Mouse (Mus musculus): ENCODE data around the gene Galnt16.

The Galnt16 gene

DNA sequence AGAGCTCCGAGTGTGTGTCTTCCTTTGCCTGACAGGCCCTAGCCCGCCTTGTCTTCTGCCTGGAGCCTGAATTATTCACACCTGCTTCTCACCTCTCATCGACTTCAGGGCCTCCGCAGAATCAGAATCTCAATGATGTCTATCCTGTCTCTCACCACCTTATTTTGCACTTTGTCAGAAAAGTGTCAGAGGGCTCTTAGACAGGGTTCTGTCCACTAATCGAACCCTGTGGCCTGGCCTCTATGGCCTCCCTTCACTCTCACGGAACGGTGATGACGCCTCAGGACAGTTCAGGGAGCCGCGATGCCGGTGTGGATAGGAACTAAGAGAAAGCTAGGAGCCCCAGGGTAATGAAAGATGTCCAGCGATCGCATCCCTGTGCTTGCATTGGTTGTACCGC, at the start of gene Galnt16:
Gene Galnt16 (plus strand): TSS at position 301 of the 400 bp plus-strand sequence.
- no peak for DNase-seq (ENCODE audit: low spot score in 2 of 2)

DNA sequence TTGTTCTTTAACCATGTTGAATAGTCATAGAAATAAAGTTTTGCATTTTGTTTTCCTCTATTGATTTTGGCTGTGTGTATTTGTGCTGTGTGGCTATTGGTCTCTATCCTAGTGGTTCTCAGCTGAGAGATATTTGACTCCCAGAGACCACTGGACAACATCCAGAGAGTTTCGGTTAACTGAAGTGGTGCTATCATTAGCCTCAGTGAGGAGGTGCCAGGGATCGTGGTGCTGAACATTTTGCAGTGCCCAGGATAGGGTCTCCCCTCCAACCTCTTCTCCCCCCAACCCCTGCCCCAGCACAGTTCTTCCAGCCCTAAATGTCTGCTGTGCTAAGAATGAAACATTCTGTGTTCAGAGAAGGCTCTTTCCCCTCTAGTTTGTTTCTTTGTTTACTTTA, 47.9 kb upstream of the Galnt16 start:
- no peak for DNase-seq (ENCODE audit: low spot score in 2 of 2)

DNA sequence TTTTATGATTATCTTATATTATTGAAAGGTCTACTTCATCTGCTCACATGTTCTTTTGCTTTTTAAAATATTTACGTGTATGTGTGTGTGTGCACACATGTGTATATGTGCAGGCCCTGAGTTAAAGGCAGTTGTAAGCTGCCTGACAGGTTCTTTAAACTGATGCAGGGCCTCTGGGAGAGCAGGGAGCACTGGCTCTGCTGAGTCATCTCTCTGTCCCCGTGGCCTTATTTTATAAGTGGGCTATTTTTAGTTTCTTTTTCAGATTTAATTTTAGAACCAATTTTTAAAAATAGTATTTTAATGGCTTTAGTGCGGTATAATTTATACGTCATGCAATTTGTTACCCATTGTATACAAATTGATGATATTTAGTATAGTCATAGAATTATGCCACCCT, 46.2 kb upstream of the Galnt16 start:
- no peak for DNase-seq (ENCODE audit: low spot score in 2 of 2)

DNA sequence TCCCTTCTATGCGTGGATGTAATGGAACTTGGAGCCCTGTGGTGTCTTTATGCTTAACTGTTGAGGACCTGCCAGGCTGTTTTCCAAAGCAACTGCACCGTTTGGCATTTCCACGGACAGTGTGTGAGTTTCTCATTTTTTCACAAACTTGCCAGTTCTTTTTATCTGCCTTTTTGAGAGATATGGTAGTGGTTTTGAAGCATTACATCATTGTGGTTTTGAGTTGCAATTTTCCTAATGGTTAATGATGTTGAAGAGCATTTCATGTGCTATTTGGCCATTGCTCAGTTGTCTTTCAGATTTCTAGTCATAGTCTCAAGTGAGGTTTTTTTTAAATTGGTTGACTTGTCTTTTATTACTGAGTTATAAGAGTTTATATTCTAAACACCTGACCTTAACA, 44.3 kb upstream of the Galnt16 start:
- DNase-seq (ENCODE audit: low spot score in 2 of 2) = no peak

DNA sequence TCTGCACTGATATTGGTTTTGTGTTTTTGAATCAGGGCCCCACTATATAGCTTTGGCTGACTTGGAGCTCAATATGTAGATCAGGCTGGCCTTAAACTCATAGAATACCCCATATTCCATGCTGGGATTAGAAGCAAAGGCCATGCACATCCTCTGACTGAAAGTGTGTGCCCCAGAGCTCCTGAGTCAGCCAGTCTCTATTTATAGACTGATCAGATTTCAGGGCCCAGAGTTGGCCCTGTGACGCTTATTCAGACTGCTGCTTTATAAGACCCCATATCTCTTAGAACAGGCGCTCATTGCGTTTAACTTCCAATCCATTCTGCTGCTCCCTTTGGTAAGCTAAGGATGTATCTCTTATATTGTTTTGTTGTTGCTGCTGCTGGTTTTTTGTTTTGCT, 38.1 kb upstream of the Galnt16 start:
- DNase-seq (ENCODE audit: low spot score in 2 of 2) = no peak

DNA sequence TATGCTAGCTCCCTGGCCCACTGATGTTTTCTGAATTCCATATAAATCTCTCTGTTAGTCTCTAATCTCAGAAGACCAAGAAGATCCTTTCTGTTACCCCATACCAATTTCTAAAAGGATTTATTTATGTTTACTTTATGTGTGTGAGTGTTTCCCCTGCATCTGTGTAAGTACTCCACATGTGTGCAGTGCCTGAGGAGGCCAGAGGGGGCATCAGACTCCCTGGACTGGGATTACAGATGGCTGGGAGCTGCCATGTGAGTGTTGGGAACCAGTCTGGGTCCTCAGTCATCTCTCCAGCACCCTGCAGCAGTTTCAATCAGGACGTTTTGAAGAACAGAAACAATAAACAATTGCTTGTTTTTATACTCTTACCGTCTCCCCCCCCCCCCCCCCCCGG, 34.7 kb upstream of the Galnt16 start:
- no peak for DNase-seq (ENCODE audit: low spot score in 2 of 2)

DNA sequence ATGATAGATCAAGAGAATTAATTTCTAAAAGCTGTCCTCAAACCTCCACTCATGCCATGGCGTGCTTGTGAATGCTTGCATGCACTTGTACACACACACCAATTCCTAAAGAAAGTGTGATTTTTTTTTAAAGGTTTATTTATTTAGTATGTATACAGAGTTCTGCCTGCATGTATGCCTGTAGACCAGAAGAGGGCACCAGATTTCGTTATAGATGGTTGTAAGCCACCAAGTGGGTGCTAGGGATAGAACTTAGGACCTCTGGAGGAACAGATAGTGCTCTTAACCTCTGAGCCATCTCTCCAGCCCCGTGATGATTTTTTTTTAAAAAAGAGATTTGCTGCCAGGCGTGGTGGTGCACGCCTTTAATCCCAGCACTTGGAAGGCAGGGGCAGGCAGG, 24.8 kb upstream of the Galnt16 start:
- no peak for DNase-seq (ENCODE audit: low spot score in 2 of 2)

DNA sequence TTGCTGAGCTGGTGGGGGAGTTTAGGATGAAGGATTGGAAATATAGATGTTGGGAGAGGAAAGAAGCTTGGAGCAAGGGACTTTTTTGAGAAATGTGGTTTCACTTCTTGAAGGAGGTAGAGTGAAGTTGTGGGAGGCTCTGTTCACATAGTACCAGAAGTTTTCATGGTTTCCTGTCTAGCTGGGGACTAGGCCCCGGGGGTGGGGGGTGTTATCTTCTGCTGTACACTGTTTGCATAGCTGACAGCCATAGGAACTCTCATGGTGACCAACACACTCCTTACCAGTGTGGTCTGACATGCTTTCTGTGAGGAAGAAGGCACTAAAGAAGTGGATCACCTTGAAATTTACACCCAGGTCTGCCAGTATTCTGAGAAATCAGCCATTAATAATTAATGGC, 22.4 kb upstream of the Galnt16 start:
- DNase-seq (ENCODE audit: low spot score in 2 of 2) = no peak

DNA sequence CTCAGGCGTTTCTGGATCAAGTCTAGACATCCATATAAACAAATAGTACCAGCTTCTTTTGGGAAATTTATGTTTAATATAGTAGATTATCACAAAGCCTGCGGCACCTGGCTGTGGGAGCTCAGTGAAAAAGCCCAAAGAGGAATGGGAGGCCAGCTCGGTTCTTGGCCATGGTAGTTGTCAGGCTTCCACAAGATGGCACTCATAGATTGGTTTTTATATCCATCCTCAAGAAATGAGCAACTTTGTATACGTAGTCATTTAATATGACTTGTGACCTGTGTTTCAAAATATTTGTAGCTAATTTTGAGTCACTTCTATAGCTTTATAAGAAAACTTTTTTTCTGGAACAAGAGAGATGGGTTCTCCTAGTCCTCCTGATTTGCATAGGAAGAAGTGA, 19.7 kb upstream of the Galnt16 start:
- no peak for DNase-seq (ENCODE audit: low spot score in 2 of 2)

DNA sequence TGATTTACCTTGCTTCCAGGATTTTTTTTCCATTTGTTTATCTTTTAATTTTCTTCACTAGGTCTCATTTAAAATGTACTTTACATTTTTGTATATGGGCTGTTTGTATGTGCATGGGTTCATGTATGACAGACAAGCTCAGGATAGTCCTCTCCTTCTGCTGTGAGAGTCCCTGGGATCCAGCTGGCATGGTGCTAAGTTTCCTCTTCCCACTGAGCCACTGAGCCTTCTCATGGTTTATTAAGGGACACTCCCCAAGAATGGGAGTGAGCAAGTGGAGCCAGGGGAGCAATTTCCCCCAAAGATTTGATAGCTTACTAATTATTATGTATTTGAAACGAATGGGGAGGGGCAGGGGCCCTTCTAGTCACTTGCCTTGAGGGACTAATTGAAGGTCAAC, 17.6 kb upstream of the Galnt16 start:
- DNase-seq (ENCODE audit: low spot score in 2 of 2) = no peak

DNA sequence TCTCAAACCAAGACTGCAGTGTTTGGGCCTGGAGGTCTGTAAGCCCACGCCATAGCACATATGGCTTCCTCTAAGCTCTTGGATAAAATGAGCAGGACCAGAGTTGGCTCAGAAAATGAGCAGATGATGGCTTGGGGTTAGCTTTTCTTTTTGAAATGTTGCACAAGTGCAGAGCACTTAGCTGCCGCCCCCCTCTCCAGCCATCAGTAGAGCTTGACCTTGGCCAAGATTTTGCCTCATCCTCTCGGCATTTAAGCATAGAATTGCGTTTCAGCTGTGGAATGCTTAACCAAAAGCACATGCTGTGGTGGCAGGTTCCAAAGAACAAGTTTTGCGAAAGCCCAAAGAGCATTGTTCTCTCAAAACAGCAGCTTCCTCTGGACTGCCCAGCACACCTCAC, 13.4 kb upstream of the Galnt16 start:
- no peak for DNase-seq (ENCODE audit: low spot score in 2 of 2)

DNA sequence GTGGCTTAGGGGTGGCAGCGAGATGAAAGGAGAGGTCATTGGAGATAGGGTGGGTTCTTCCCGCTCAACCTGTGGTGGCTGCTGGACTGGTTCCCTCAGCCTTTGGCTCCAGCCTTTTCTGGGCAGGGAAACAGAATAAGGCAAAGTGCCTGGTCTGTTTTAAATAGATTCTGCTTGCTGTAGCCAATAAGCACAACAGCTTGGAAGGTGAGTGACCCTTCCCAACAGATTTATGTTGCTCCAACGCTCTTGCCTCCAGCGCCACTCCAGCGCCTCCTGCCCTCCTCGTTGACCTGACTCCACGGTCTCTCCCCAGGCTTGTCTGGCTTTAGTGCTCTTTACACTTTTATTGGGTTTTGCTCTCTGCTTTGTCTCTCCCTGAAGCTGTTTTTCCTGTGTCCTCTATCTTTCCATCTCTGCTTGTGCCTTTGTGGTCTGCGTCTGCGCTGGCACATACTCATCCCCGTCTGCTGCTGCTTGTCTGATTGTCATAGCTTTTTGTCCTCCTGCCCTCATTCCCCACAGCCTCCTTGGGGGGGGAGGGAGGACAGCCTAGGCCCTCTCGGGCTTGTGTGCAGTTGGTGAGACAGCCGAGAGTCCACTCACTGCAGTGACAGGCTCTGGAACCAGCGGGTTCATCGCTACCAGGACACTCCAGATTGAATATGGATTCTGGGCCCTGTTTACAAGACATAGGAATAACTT, 10.9 kb upstream of the Galnt16 start:
- DNase-seq (ENCODE audit: low spot score in 2 of 2) = no peak

DNA sequence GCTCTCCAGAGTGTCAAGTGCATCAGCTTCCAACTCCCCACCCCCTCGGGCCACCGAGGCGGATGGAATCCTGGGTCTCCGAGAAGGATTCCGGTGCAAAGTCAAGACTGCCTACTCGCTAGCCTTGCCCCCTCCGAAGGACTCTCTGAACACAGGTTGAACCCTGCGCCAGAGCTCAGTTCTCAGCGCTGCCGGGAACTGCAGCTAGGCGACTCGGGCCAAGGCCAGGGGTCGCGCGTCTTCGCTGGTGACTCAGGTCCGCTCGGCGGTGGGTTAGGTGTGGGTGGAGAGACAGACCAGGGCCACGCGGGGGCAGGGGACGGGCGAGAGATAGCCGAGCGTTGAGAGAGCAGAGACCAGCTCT, 298 bp downstream of the Galnt16 start:
- peak in 1 of 2 experiments; percentile 49 for DNase-seq (ENCODE audit: low spot score in 2 of 2)

DNA sequence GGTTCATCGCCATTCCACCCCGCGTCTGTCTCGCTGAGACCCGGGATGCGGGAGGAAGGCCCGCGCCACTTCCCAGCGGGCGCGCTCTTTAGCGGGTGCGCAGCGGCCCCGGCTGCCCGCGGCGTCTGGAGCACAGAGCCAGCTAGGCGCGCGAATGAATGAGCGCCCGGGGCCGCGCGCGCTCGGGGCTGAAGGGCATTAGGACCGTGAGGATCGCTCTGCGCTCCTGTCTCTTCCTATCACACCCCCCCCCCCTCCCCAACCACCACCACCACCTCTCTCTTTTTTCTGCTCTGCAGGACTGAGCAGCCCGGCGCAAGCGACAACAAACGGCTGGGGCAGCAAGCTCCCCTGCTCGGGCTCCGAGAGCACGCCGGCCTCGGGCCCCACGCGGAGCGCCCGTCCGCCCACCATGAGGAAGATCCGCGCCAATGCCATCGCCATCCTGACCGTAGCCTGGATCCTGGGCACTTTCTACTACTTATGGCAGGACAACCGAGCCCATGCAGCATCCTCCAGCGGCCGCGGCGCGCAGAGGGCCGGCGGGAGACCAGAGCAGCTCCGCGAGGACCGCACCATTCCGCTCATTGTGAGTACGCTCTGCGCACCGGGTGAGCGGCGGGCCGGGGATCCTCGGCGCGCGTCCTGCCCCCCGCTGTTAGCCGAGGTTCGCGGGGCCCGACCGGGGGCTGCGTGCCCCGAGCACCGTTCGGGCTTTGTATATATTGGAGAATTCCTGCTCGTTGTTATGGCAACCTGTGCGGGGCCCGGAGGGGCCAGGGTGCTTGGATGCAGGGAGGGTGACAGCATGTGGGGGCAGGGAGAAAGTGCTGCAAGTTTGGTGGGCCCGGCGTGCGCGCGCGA, 912 bp downstream of the Galnt16 start:
- peak; percentile 79 to 81 for DNase-seq (ENCODE audit: low spot score in 2 of 2)

DNA sequence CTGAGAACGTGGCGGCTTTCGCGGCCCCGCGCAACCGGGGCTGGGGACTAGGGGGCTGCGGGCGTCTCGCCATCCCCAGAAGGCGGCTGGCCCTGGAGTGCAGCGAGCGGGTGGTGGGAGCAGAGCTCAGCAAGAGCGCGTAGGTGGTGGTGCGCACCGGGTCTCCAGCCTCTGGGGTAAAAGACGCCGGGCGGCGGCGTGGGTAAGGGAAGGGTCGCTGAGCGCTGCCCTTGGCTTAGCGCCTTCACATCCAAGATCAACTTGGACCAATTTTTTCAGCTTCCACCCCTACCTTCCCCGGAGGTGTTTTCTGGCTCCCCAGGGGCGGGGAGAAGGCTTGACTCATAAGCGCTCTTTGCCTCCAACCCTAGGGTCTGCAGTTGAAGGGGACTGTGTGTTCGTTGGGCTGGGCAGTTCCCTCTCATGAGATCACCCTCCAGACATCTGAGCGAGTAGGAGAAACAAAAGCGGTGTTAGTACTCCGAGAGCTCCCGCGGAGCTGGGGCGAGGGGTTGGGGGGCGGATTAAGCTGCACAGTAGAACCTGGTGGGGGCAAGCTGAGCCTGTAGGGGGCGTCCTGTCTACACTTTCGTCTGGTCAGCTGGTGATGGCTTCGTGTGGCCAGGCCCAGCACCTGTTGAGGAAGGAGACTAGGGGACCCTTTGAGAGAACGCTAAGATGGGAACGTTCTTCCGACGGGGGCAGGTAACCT, 1.7 kb downstream of the Galnt16 start:
- peak; percentile 74 to 81 for DNase-seq (ENCODE audit: low spot score in 2 of 2)

DNA sequence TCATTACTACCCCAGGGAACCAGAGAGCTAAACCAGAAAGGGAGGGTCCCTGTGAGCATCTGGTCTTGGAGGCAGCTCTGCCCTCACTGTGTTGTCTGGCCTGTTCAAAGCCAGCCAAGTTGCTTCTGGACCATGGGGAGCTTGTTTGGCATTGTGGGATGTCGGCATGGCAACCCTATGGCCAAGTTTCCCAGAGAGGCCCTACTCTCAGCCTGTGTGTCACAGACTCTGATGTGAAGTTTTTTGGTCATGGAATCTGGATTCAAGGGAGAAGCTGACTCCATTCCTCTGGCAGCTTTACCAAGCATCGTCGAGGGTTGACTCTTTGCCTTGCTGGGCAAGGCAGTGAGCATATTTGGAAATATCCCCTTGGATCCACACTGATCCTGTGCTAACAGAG, 3.9 kb downstream of the Galnt16 start:
- DNase-seq (ENCODE audit: low spot score in 2 of 2) = peak; percentile 60

DNA sequence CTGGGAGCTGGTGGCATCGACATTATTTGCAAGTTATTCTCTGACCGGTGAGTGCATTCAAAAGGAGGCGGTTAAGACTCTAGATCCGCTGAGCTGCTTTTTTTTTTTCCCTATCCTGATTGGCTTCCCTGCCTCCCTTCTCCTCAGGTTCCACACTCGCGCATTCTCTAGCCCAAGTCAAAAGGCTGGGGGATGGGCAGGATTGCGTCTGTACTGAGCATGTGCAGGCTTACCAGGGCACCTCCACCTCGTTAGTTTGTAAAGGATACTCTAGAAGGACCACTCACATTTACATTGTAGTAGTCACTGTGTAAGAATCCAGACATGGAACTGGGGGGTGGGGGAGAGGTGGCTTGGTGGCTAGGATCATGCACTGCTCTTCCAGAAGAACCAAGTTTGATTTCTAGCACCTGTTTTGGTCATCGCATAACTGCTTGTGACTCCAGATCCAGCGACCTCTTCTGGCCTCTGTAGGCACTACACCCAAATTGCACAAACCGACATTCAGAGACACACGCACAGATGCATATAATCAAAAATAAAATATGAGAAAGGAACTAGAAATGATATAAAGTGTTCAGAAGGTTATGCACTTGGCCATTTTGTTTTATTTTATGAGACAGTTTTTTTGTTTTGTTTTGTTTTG, 6.3 kb downstream of the Galnt16 start:
- DNase-seq (ENCODE audit: low spot score in 2 of 2) = no peak

DNA sequence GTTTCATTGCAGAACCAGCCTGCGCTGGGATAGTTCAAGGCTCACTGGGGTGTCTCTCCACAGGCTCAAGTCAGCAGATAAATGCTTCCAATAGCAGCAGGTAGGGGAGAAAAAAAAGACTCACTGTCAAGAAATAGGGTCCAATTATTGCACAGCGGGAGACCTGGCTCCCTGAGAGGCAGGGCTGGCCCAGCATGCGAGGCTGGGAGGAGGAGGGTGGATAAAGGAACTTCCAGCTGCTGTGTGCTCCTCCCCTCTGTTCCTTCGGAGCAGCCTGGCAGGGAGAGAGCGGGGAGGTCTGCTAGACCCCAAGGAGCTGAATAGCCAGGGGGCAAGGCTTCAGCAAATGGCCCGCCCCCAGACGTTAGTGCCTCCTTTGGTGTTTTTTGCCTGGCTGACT, 7.4 kb downstream of the Galnt16 start:
- peak; percentile 39 to 50 for DNase-seq (ENCODE audit: low spot score in 2 of 2)

DNA sequence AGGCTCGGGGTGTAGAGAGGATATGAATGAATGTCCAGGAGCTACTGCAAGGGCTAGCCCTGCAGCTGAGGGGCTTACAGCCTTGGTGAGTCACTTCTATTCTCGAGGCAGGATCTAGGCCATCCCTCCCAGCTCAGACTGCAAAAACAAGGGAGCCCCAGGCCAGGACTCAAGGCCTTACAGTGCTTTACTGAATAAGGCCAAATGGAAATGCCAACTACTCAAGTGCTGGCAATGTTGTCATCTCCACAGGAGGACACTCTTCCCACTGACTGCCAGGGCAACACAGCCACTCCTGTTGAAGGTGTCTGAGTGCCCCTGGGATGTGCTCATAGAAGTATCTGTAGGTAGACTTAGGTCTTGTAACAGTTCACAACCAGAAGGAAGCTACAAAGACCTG, 8.4 kb downstream of the Galnt16 start:
- no peak for DNase-seq (ENCODE audit: low spot score in 2 of 2)

DNA sequence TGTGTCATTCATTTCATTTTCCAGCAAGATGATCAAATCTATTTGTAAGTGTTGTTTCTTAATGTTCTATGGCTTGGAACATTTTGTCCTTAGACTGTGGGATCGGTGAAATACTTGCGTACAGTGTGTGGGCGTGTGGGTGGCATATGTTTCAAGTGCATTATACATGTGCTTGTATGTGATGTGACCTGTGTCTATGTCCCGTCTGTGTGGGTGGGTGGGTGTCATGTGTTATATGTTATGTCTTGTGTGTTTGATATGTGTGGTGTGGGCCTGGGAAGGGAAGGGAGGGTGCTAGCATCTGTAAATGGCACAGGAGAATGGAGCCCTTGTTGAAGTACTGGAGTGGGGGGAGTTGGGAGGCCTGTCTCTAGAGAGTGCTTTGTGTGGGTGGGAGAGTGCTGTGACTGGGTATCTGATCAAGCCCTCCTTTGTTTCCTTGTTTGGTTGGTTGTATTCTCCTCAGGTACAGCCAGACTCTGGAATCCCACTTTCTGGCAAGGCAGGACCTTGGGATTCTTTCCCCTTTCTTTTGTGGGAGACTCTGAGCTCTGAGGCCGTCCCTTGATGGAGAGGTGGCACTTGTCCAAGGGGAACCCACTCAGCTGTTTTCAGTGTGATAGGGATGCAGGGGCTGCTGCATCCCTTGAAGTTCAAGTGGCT, 9.8 kb downstream of the Galnt16 start:
- peak; percentile 44 to 56 for DNase-seq (ENCODE audit: low spot score in 2 of 2)

DNA sequence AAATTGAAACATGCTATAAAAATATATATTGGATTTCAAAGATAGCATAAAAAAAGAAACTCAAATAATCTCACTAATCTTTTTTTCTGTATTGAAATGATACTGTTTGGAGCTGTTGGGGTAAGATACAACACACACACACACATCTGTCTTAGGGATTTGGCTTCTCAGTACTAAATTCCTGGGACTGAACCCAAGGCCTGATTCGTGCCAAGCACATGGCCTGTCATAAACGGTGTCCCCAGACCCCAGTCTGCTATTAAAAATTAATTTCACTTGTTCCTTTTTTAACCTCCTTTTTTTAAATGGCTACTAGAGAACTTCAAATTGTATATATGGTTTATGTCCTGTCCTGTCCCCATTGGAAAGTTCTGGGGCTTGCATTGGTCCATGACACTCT, 12.0 kb downstream of the Galnt16 start:
- no peak for DNase-seq (ENCODE audit: low spot score in 2 of 2)

DNA sequence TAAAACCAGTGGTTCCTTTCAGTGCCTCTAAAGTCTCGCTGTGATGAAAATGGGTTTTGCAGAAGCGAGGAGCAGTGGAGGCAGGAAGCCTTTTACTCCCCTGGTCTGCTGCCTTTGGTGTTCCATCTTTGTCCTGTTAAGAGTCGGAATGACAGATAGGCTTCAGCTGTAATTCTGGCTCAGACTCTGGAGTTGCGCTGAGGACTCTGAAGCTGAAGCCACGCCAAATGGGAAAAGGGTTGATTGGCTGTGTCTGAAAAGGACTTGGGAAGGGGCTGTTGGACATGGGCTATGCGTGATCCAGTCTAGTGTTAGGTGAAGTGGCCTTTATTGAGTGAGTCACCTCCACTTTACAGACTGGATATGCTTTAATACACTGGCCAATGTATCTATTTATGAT, 12.6 kb downstream of the Galnt16 start:
- DNase-seq (ENCODE audit: low spot score in 2 of 2) = no peak
